Mouse (Mus musculus): ENCODE data around the gene Apol7e. TPM values are rescaled to one million over a fixed set of nuclear protein-coding genes. Genes with fewer than 3 reads are reported as not detected.

Gene Apol7e
- total RNA-seq, 2 experiments from 2014 or later = 0.28 TPM; not detected in 1

Other genes with a start within 250 kb of the Apol7e start
- gene Apol10a, start 221.8 kb upstream of the Apol7e start, total RNA-seq (2021) = not detected
- gene Apol11a, start 190.6 kb upstream of the Apol7e start, total RNA-seq (2021) = not detected
- 1 to 10 TPM in 1 of 2 experiments, not detected in 1; 2.8 TPM for gene Apol7c, start 165.5 kb upstream of the Apol7e start, total RNA-seq (2021)
- not detected for gene 1700025B11Rik, start 137.0 kb upstream of the Apol7e start, total RNA-seq (2021)
- gene Apol10b, start 102.7 kb upstream of the Apol7e start, total RNA-seq (2021) = 1 to 10 TPM in 1 of 2 experiments, under 1 TPM in 1; 0.69 to 3.9 TPM
- gene Gm36245, start 99.6 kb upstream of the Apol7e start, total RNA-seq (2021) = not detected
- gene Apol11b, start 55.6 kb upstream of the Apol7e start, total RNA-seq (2021) = 1 to 10 TPM; 2.5 to 2.8 TPM
- under 1 TPM in 1 of 2 experiments, not detected in 1; 0.46 TPM for gene Apol9b, start 30.2 kb downstream of the Apol7e start, total RNA-seq (2021)
- not detected for gene Apol8, start 58.1 kb downstream of the Apol7e start, total RNA-seq (2021)
- 100 to 1,000 TPM; 117 to 119 TPM for gene Myh9, start 143.3 kb downstream of the Apol7e start, total RNA-seq (2021)
- 100 to 1,000 TPM; 291 to 304 TPM for gene Txn2, start 230.1 kb downstream of the Apol7e start, total RNA-seq (2021)

Measured in heart, adult 18-20 months (tissue).